Comparison of ENCODE assay signal across 8 mouse cellular contexts in the genomic region with DNA sequence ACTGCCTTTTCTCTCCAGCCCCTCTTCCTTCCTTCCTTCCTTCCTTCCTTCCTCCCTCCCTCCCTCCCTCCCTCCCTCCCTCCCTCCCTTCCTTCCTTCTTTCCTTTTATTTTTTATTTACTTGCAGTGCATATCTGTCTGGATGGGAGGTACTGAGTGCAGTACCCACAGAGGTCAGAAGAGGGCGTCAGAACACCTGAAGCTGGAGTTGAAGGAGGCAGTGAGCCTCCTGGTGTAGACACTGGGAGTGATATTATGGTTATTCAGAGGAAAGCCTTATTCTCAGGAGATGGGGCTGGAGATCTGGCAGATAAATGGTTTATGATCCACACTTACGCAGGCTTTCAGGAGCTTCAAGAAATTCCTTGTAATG. TPM values are rescaled to one million over a fixed set of nuclear protein-coding genes. Genes with fewer than 3 reads are reported as not detected.
DNase-seq lines count a peak whose midpoint lies in the region; ATAC-seq and TF ChIP-seq lines count a peak whose summit lies in the region.

No protein-coding gene starts in this region.

- no peaks in the 10 kb centered on the region for H3K4me1 ChIP-seq in hindbrain, postnatal 0 days (ENCODE audit: insufficient read depth, low read length)
- 0 out of 2 replicates have a peak, but pooled peaks cover 4% of the 10 kb centered on the region for H3K4me1 ChIP-seq in hindbrain, embryonic 13.5 days (replicated peaks)

- peak; percentile 72 for TF ChIP-seq CTCF in hindbrain, postnatal 0 days (IDR thresholded peaks at IDR 0.05; ENCODE audit: low read depth)

- no peak overlapping the region for H3K4me3 ChIP-seq in hindbrain, postnatal 0 days (ENCODE audit: low read length)
- no peak overlapping the region for H3K4me3 ChIP-seq in hindbrain, embryonic 13.5 days

- no peaks in the 10 kb centered on the region for H3K27me3 ChIP-seq in hindbrain, postnatal 0 days (ENCODE audit: insufficient read depth, low read length)
- H3K27me3 ChIP-seq in hindbrain, embryonic 13.5 days: peaks cover 18% of the 10 kb centered on the region

- 0 out of 2 replicates have a peak, but pooled peaks cover 2% of the 10 kb centered on the region for H3K9me3 ChIP-seq in hindbrain, postnatal 0 days (ENCODE audit: low read length)
- H3K9me3 ChIP-seq in hindbrain, embryonic 13.5 days: no peaks in the 10 kb centered on the region

- no peak overlapping the region for H3K27ac ChIP-seq in hindbrain, postnatal 0 days
- H3K27ac ChIP-seq in hindbrain, embryonic 13.5 days: no peak overlapping the region

- no peak overlapping the region for H3K9ac ChIP-seq in hindbrain, postnatal 0 days (replicated peaks; ENCODE audit: low read length)
- no peak overlapping the region for H3K9ac ChIP-seq in hindbrain, embryonic 13.5 days

- peak; percentile 65 for DNase-seq in hindbrain, postnatal 0 days (ENCODE audit: low spot score)
- peak; percentile 36 for DNase-seq in CD4-positive helper T cell, adult 2 months (ENCODE audit: low read depth, low spot score)
- DNase-seq in brain, adult 2 months (ENCODE audit: low read depth, low spot score): peak; percentile 88
- DNase-seq in induced T-regulatory cell, adult 2 months (ENCODE audit: low read depth): peak; percentile 61
- peak; percentile 56 for DNase-seq in retina, embryonic 14.5 days (ENCODE audit: low spot score)
- no peak for DNase-seq in gastrocnemius, postnatal 10 days
- no peak for DNase-seq in ovary, adult 18-20 months (ENCODE audit: low spot score)

- H3K4me2 ChIP-seq in hindbrain, postnatal 0 days (ENCODE audit: low read depth, low read length): no peak overlapping the region
- no peak overlapping the region for H3K4me2 ChIP-seq in hindbrain, embryonic 13.5 days

- ATAC-seq in hindbrain, postnatal 0 days: peak; percentile 46; the same call in 1 of the 2 replicates
- no peak for ATAC-seq in hindbrain, embryonic 13.5 days (ENCODE audit: low FRiP score)

- WGBS in hindbrain, postnatal 0 days: 50% methylated on average over 2 of the region's 2 CpGs
- whole genome bisulfite sequencing in hindbrain, embryonic 13.5 days: 45% methylated on average over 2 of the region's 2 CpGs

- H3K36me3 ChIP-seq in hindbrain, postnatal 0 days (ENCODE audit: insufficient read depth, low read length): no peaks in the 10 kb centered on the region
- H3K36me3 ChIP-seq in hindbrain, embryonic 13.5 days: no peaks in the 10 kb centered on the region

RNA-seq across cellular contexts. Expression of a gene that starts 16.0 kb away (rescaled TPM):
- total RNA-seq in hindbrain, postnatal 0 days (2014; rRNA removed): not detected in 2 replicates
- not detected in 2 replicates for polyA plus RNA-seq in hindbrain, postnatal 0 days (2015; fragmentation: Nextera tagmentation; extraction: Ambion mirVana)
- not detected in 2 replicates for polyA plus RNA-seq in hindbrain, embryonic 13.5 days (2015; fragmentation: Nextera tagmentation; extraction: Ambion mirVana)
- total RNA-seq in gastrocnemius, postnatal 10 days (2021): not detected

RNA-seq across cellular contexts. Expression of a gene that starts 20.1 kb away (rescaled TPM):
- not detected in 2 replicates for total RNA-seq in hindbrain, postnatal 0 days (2014; rRNA removed)
- 0.13 TPM in 1 of 2 replicates, not detected in the other for polyA plus RNA-seq in hindbrain, postnatal 0 days (2015; fragmentation: Nextera tagmentation; extraction: Ambion mirVana)
- polyA plus RNA-seq in hindbrain, embryonic 13.5 days (2015; fragmentation: Nextera tagmentation; extraction: Ambion mirVana): 0.10 TPM in 1 of 2 replicates, not detected in the other
- not detected for total RNA-seq in gastrocnemius, postnatal 10 days (2021)

RNA-seq across cellular contexts. Expression of a gene that starts 29.5 kb away (rescaled TPM):
- total RNA-seq in hindbrain, postnatal 0 days (2014; rRNA removed): 3.3 and 5.9 TPM in 2 replicates
- 4.4 and 4.5 TPM in 2 replicates for polyA plus RNA-seq in hindbrain, postnatal 0 days (2015; fragmentation: Nextera tagmentation; extraction: Ambion mirVana)
- 3.4 and 3.9 TPM in 2 replicates for polyA plus RNA-seq in hindbrain, embryonic 13.5 days (2015; fragmentation: Nextera tagmentation; extraction: Ambion mirVana)
- total RNA-seq in gastrocnemius, postnatal 10 days (2021): 1 to 10 TPM; 5.0 to 6.8 TPM

RNA-seq across cellular contexts. Expression of a gene that starts 30.7 kb away (rescaled TPM):
- 340 and 409 TPM in 2 replicates for total RNA-seq in hindbrain, postnatal 0 days (2014; rRNA removed)
- 239 TPM in 2 replicates for polyA plus RNA-seq in hindbrain, postnatal 0 days (2015; fragmentation: Nextera tagmentation; extraction: Ambion mirVana)
- polyA plus RNA-seq in hindbrain, embryonic 13.5 days (2015; fragmentation: Nextera tagmentation; extraction: Ambion mirVana): 206 and 226 TPM in 2 replicates
- 10 to 100 TPM; 23.7 to 35.0 TPM for total RNA-seq in gastrocnemius, postnatal 10 days (2021)

RNA-seq across cellular contexts. Expression of a gene that starts 30.7 kb away (rescaled TPM):
- total RNA-seq in hindbrain, postnatal 0 days (2014; rRNA removed): 1.2 TPM in 1 of 2 replicates, not detected in the other
- 1.6 TPM in 2 replicates for polyA plus RNA-seq in hindbrain, postnatal 0 days (2015; fragmentation: Nextera tagmentation; extraction: Ambion mirVana)
- 1.5 and 1.7 TPM in 2 replicates for polyA plus RNA-seq in hindbrain, embryonic 13.5 days (2015; fragmentation: Nextera tagmentation; extraction: Ambion mirVana)
- under 1 TPM; 0.23 to 0.61 TPM for total RNA-seq in gastrocnemius, postnatal 10 days (2021)

Comparison
In these comparisons a context has a peak if more than half of its experiments do, and no peak if none do; other contexts are left out.
1. DNase-seq: peak in hindbrain, postnatal 0 days (single experiment), CD4-positive helper T cell, adult 2 months (single experiment), brain, adult 2 months (single experiment), induced T-regulatory cell, adult 2 months (single experiment) and retina, embryonic 14.5 days (single experiment); none in gastrocnemius, postnatal 10 days (single experiment) and ovary, adult 18-20 months (single experiment).